Comparison of ENCODE assay signal across 28 mouse cellular contexts in genomic region chr19:7315587-7315984, GRCm38 (mm10). TPM values are rescaled to one million over a fixed set of nuclear protein-coding genes. Genes with fewer than 3 reads are reported as not detected.
A peak's percentile ranks its signal among the peaks of the same experiment; 100 is the strongest.
DNase-seq lines count a peak whose midpoint lies in the region; ATAC-seq and TF ChIP-seq lines count a peak whose summit lies in the region.
"Had no signal": no experiment of that assay in that cellular context is flagged by ENCODE, and none has a peak within 500 bp of the region (broad histone marks: within the 10 kb centered on the region; RNA-seq: fewer than 3 reads in every experiment).

No protein-coding gene starts in this region.

- H3K4me2 ChIP-seq in heart, embryonic 11.5 days, result no peak overlapping the region
- H3K4me2 ChIP-seq: embryonic facial prominence, embryonic 12.5 days; hindbrain, embryonic 13.5 days; limb, embryonic 13.5 days; liver, embryonic 11.5 days; neural tube, embryonic 13.5 days had no signal

- no peak for TF ChIP-seq POLR2A in MEL (IDR thresholded peaks at IDR 0.05; ENCODE audit: control insufficient read depth in 1 of 2, insufficient read depth in 1 of 2, low read depth in 1 of 2, low read length in 2 of 2, poor library complexity in 1 of 2)
- TF ChIP-seq POLR2A in brain, embryonic 14.5 days (IDR thresholded peaks at IDR 0.05; ENCODE audit: borderline replicate concordance, extremely low read depth, insufficient read depth, insufficient read length, poor library complexity, severe bottlenecking), result no peak

- peaks cover 46% of the 10 kb centered on the region for H3K79me2 ChIP-seq in MEL (ENCODE audit: control insufficient read depth, insufficient read depth, low read length, poor library complexity)

- 86% methylated on average over 4 of the region's 4 CpGs for WGBS in heart, embryonic 11.5 days (ENCODE audit: insufficient replicate concordance)

- no peak for DNase-seq in layer of hippocampus, adult 2 months (ENCODE audit: low spot score in 2 of 2)
- DNase-seq in layer of hippocampus, adult 9-11 months, result no peak
- peak; percentile 61 for DNase-seq in MEL (ENCODE audit: low read depth, low spot score)
- peak; percentile 35 for DNase-seq in brain, embryonic 14.5 days (ENCODE audit: low read depth)
- DNase-seq in gastrocnemius, adult 8-10 months (ENCODE audit: low spot score in 2 of 2), result no peak
- DNase-seq: adrenal gland, adult 8-10 months; cerebellum, adult 11 months; cerebellum, adult 9-10 months; embryo, embryonic 11 days; gastrocnemius, postnatal 14 days; heart, adult 11 months; heart, postnatal 36 days; kidney, adult 9 months; liver, postnatal 0 days; lung, postnatal 4 days; thymus, adult 2 months; thymus, postnatal 36 days had no signal

- TF ChIP-seq EP300 in MEL (IDR thresholded peaks at IDR 0.05; ENCODE audit: low read depth in 1 of 2, low read length in 2 of 2), result peak; percentile 76 to 83

- H3K27ac ChIP-seq in layer of hippocampus, adult 2 months, result peak overlapping the region; percentile 63; the same call in 1 of the 2 replicates
- H3K27ac ChIP-seq in MEL (ENCODE audit: control insufficient read depth, low read depth, low read length), result peak overlapping the region; percentile 60
- H3K27ac ChIP-seq in heart, embryonic 11.5 days (ENCODE audit: low read depth, low read length), result no peak overlapping the region
- H3K27ac ChIP-seq: embryonic facial prominence, embryonic 12.5 days; heart, embryonic 10.5 days; limb, embryonic 13.5 days; midbrain, embryonic 10.5 days had no signal

- no peaks in the 10 kb centered on the region for H3K27me3 ChIP-seq in MEL (ENCODE audit: control insufficient read depth in 1 of 2, insufficient read depth in 2 of 2, low read length in 2 of 2)
- H3K27me3 ChIP-seq in heart, embryonic 11.5 days (ENCODE audit: control insufficient read depth, insufficient read depth, low read length), result no peaks in the 10 kb centered on the region
- H3K27me3 ChIP-seq: CH12.LX; embryonic facial prominence, embryonic 12.5 days; hindbrain, embryonic 13.5 days; limb, embryonic 13.5 days; neural tube, embryonic 13.5 days had no signal

- no peak for TF ChIP-seq RAD21 in MEL (IDR thresholded peaks at IDR 0.05; ENCODE audit: low read depth, low read length)

- ATAC-seq in megakaryocyte-erythroid progenitor cell, adult 5-6 weeks (replicated peaks; ENCODE audit: low FRiP score, low TSS enrichment, poor library complexity, severe bottlenecking), result 0 out of 2 replicates have a peak, but pooled peaks have one; percentile 19
- no peak for ATAC-seq in heart, embryonic 11.5 days (replicated peaks; ENCODE audit: insufficient number of reproducible peaks, low FRiP score, low TSS enrichment)
- ATAC-seq: intestine, postnatal 0 days; liver, postnatal 0 days had no signal

- H3K9ac ChIP-seq in MEL (ENCODE audit: control insufficient read depth, low read depth, low read length, poor library complexity, severe bottlenecking), result no peak overlapping the region
- no peak overlapping the region for H3K9ac ChIP-seq in heart, embryonic 11.5 days (ENCODE audit: low read depth, low read length)
- H3K9ac ChIP-seq: embryonic facial prominence, embryonic 12.5 days; hindbrain, embryonic 13.5 days; limb, embryonic 13.5 days; liver, postnatal 0 days; neural tube, embryonic 13.5 days had no signal

- peaks cover 17 to 45% of the 10 kb centered on the region in 2 experiments for H3K4me1 ChIP-seq in MEL (ENCODE audit: control insufficient read depth in 1 of 2, insufficient read depth in 2 of 2, low read length in 2 of 2)
- H3K4me1 ChIP-seq in heart, embryonic 11.5 days (ENCODE audit: control insufficient read depth, insufficient read depth, low read length), result peaks cover 16% of the 10 kb centered on the region

- no peak for TF ChIP-seq CTCF in layer of hippocampus, adult 2 months (conservative IDR thresholded peaks at IDR 0.05)
- no peak for TF ChIP-seq CTCF in MEL (IDR thresholded peaks at IDR 0.05 in 2 of 3, conservative IDR thresholded peaks at IDR 0.05 in 1 of 3; ENCODE audit: control insufficient read depth in 1 of 3, insufficient read depth in 1 of 3, low read depth in 2 of 3, low read length in 3 of 3, poor library complexity in 1 of 3, severe bottlenecking in 1 of 3)
- TF ChIP-seq CTCF in brain, embryonic 14.5 days (IDR thresholded peaks at IDR 0.05; ENCODE audit: borderline replicate concordance, extremely low read depth, insufficient read depth, insufficient read length), result no peak

- no peak overlapping the region for H3K4me3 ChIP-seq in layer of hippocampus, adult 2 months
- no peak overlapping the region for H3K4me3 ChIP-seq in MEL (ENCODE audit: control insufficient read depth in 1 of 2, insufficient read depth in 1 of 2, low read depth in 2 of 2, low read length in 2 of 2)
- no peak overlapping the region for H3K4me3 ChIP-seq in heart, embryonic 11.5 days (ENCODE audit: low read depth, low read length)
- H3K4me3 ChIP-seq: embryonic facial prominence, embryonic 12.5 days; heart, embryonic 10.5 days; hindbrain, embryonic 13.5 days; limb, embryonic 13.5 days; midbrain, embryonic 10.5 days; neural tube, embryonic 13.5 days had no signal

- H3K9me3 ChIP-seq in MEL (replicated peaks; ENCODE audit: insufficient read depth, low read length), result no peaks in the 10 kb centered on the region
- no peaks in the 10 kb centered on the region for H3K9me3 ChIP-seq in heart, embryonic 11.5 days (replicated peaks; ENCODE audit: control insufficient read depth, low read length)
- H3K9me3 ChIP-seq: embryonic facial prominence, embryonic 12.5 days; heart, embryonic 10.5 days; hindbrain, embryonic 13.5 days; limb, embryonic 13.5 days; midbrain, embryonic 10.5 days; neural tube, embryonic 13.5 days had no signal

- peaks cover 7 to 56% of the 10 kb centered on the region in 2 experiments for H3K36me3 ChIP-seq in MEL (ENCODE audit: control insufficient read depth in 1 of 2, insufficient read depth in 2 of 2, low read length in 2 of 2)
- H3K36me3 ChIP-seq in heart, embryonic 11.5 days (ENCODE audit: control insufficient read depth, insufficient read depth, low read length), result no peaks in the 10 kb centered on the region
- H3K36me3 ChIP-seq: embryonic facial prominence, embryonic 12.5 days; heart, embryonic 10.5 days; hindbrain, embryonic 13.5 days; neural tube, embryonic 13.5 days had no signal

TF ChIP-seq in MEL, 35 proteins besides CTCF, POLR2A, EP300 and RAD21 (continues in another document):
- TF ChIP-seq ETS1 (IDR thresholded peaks at IDR 0.05; ENCODE audit: low read depth, low read length) (peak; percentile 45; the same call in 1 of the 2 replicates), TBP (IDR thresholded peaks at IDR 0.05; ENCODE audit: low read depth, low read length) (no peak), SIN3A (IDR thresholded peaks at IDR 0.05; ENCODE audit: low read length) (no peak; the same call in 1 of the 2 replicates), JUND (IDR thresholded peaks at IDR 0.05; ENCODE audit: low read depth, low read length) (no peak), HCFC1 (IDR thresholded peaks at IDR 0.05; ENCODE audit: low read depth, low read length) (no peak), SMC3 (IDR thresholded peaks at IDR 0.05; ENCODE audit: low read depth, low read length) (no peak), USF1 (IDR thresholded peaks at IDR 0.05; ENCODE audit: low read depth, low read length) (no peak), UBTF (IDR thresholded peaks at IDR 0.05; ENCODE audit: borderline replicate concordance, insufficient read depth, low read depth, low read length) (no peak), ELF1 (IDR thresholded peaks at IDR 0.05; ENCODE audit: low read depth, low read length) (no peak), ZMIZ1 (IDR thresholded peaks at IDR 0.05; ENCODE audit: low read depth, low read length) (no peak), ZC3H11A (IDR thresholded peaks at IDR 0.05; ENCODE audit: low read depth, low read length) (no peak), MYB (IDR thresholded peaks at IDR 0.05; ENCODE audit: low read depth, low read length) (no peak), CHD1 (IDR thresholded peaks at IDR 0.05; ENCODE audit: low read depth, low read length) (no peak), MAFK (IDR thresholded peaks at IDR 0.05; ENCODE audit: borderline replicate concordance, low read depth, low read length) (peak; percentile 80; the same call in 1 of the 2 replicates), GABPA (IDR thresholded peaks at IDR 0.05; ENCODE audit: low read depth, low read length) (no peak), MYC (IDR thresholded peaks at IDR 0.05; ENCODE audit: low read depth, low read length) (no peak), CHD2 (IDR thresholded peaks at IDR 0.05; ENCODE audit: low read length) (no peak), MXI1 (IDR thresholded peaks at IDR 0.05; ENCODE audit: low read depth, low read length) (no peak; the same call in 1 of the 2 replicates), NELFE (IDR thresholded peaks at IDR 0.05; ENCODE audit: low read depth, low read length) (no peak), NRF1 (IDR thresholded peaks at IDR 0.05; ENCODE audit: insufficient read depth, low read depth, low read length, poor library complexity, severe bottlenecking) (no peak), MAX (IDR thresholded peaks at IDR 0.05; ENCODE audit: low read length) (no peak), POLR2AphosphoS2 (IDR thresholded peaks at IDR 0.05; ENCODE audit: low read length) (no peak)

RNA-seq across cellular contexts. Expression of gene Mark2, which starts 26.1 kb away (rescaled TPM):
- total RNA-seq in layer of hippocampus, adult 2 months (2021), result 100 to 1,000 TPM; 119 to 127 TPM
- total RNA-seq in MEL (2012; rRNA removed), result 34.6 and 36.1 TPM in 2 replicates
- 10 to 100 TPM in 1 of 2 experiments, not detected in 1; 72.4 TPM for polyA plus RNA-seq in MEL (2012; ENCODE audit: insufficient read depth in 1 of 2, insufficient read length in 2 of 2, low read depth in 1 of 2, low replicate concordance in 2 of 2, missing spikeins in 1 of 2)
- 70.4 and 98.0 TPM in 2 replicates for polyA plus RNA-seq in brain, embryonic 14.5 days (2012; rRNA removed)
- 57.1 and 106 TPM in 2 replicates for total RNA-seq in megakaryocyte-erythroid progenitor cell, adult 5-6 weeks (2014; fragmentation: Nextera tagmentation)
- 14.6 and 28.7 TPM in 2 replicates for total RNA-seq in megakaryocyte-erythroid progenitor cell, adult 5-6 weeks (2017)
- polyA plus RNA-seq in heart, embryonic 11.5 days (2014; fragmentation: Nextera tagmentation; extraction: Ambion mirVana), result 34.5 and 35.0 TPM in 2 replicates
- total RNA-seq in gastrocnemius, adult 8-10 months (2022), result 10 to 100 TPM; 31.8 to 40.1 (median 35.2) TPM

RNA-seq across cellular contexts. Expression of gene Rcor2, which starts 48.5 kb away (rescaled TPM):
- total RNA-seq in layer of hippocampus, adult 2 months (2021), result 10 to 100 TPM; 17.0 to 18.2 TPM
- 31.4 and 33.7 TPM in 2 replicates for total RNA-seq in MEL (2012; rRNA removed)
- 10 to 100 TPM in 1 of 2 experiments, not detected in 1; 60.2 TPM for polyA plus RNA-seq in MEL (2012; ENCODE audit: insufficient read depth in 1 of 2, insufficient read length in 2 of 2, low read depth in 1 of 2, low replicate concordance in 2 of 2, missing spikeins in 1 of 2)
- polyA plus RNA-seq in brain, embryonic 14.5 days (2012; rRNA removed), result 134 and 211 TPM in 2 replicates
- total RNA-seq in megakaryocyte-erythroid progenitor cell, adult 5-6 weeks (2014; fragmentation: Nextera tagmentation), result 5.0 and 5.4 TPM in 2 replicates
- total RNA-seq in megakaryocyte-erythroid progenitor cell, adult 5-6 weeks (2017), result 4.0 and 19.5 TPM in 2 replicates
- polyA plus RNA-seq in heart, embryonic 11.5 days (2014; fragmentation: Nextera tagmentation; extraction: Ambion mirVana), result 8.4 and 9.5 TPM in 2 replicates
- total RNA-seq in gastrocnemius, adult 8-10 months (2022), result 1 to 10 TPM; 1.8 to 4.2 (median 2.1) TPM

Comparison
In these comparisons a context has a peak if more than half of its experiments do, and no peak if none do; other contexts are left out.
1. DNase-seq: peak in MEL (single experiment) and brain, embryonic 14.5 days (single experiment); none in layer of hippocampus, adult 2 months (0 of 2), layer of hippocampus, adult 9-11 months (single experiment) and gastrocnemius, adult 8-10 months (0 of 2).